Mouse (Mus musculus) limb, embryonic 10.5 days (tissue): Measurements from ENCODE around the gene Mrgpra9. TPM values are rescaled to one million over a fixed set of nuclear protein-coding genes. Genes with fewer than 3 reads are reported as not detected.
"Not testable (repeated sequence)": the region's sequence is repeated elsewhere in the genome, so short reads cannot be mapped to it uniquely, and the experiment has no call there.

ENCODE experiments used
- DNase-seq: peaks from one replicate; pipeline ENCODE4 v3.0.0-alpha.2; 2017; ENCODE audit warnings: low spot score
- H3K27ac ChIP-seq: fragments of 300-500 bp; sonication (generic); 2 replicates; pipeline ENCODE4 v1.5.1; 2016; ENCODE audit warnings: mild to moderate bottlenecking
- H3K27me3 ChIP-seq: fragments of 300-500 bp; sonication (generic); 2 replicates; pipeline ENCODE4 v1.6.1; 2016; ENCODE audit warnings: low read depth, mild to moderate bottlenecking; ENCODE audit not compliant: poor library complexity, severe bottlenecking
- H3K36me3 ChIP-seq: fragments of 300-500 bp; sonication (generic); 2 replicates; pipeline ENCODE4 v1.6.1; 2016; ENCODE audit warnings: mild to moderate bottlenecking, moderate library complexity
- H3K4me1 ChIP-seq: fragments of 300-500 bp; sonication (generic); 2 replicates; pipeline ENCODE4 v1.6.1; 2016
- H3K4me3 ChIP-seq: fragments of 300-500 bp; sonication (generic); 2 replicates; pipeline ENCODE4 v1.5.1; 2016; ENCODE audit warnings: mild to moderate bottlenecking, moderate library complexity
- H3K9me3 ChIP-seq: fragments of 300-500 bp; sonication (generic); replicated peaks from 2 replicates; pipeline ENCODE4 v1.6.1; 2016; ENCODE audit warnings: mild to moderate bottlenecking
- WGBS: fragments of 180-500 bp; shearing (Covaris S2); methylation state at CpG from one replicate; pipeline ENCODE4 v1.1.7; 2016; 5-methylcytosine and 5-hydroxymethylcytosine counted together
- polyA plus RNA-seq: library from polyadenylated mRNA; unstranded; fragments of >200 nt; fragmentation: Nextera tagmentation; extraction: Ambion mirVana; gene quantifications from 2 replicates; pipeline ENCODE4 v1.2.1, GENCODE M21; 2016

The Mrgpra9 gene
- polyA plus RNA-seq = not detected in 2 replicates

DNA sequence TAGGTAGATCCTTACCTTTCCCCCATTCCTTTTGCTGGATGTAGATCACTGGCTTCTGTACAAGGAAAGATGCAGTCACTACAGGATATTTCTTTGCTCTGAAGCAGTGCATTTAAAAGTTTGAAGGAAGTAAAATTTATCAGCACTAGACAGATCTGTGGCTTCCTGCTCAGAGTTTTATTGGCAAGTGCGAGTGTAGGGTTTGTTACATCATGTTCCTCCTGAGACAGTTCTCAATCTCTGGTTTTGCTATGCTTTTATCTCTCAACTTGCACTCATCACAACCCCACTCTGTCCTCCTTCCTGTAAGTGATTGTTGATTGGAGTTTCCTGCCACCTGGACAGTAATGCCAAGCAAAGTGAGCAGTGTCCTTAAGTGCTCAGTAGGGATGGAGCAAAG is at the start of gene Mrgpra9:
Gene Mrgpra9 (minus strand): TSS at position 79 of the 400 bp plus-strand sequence.
- H3K4me3 ChIP-seq = no peak within 1 kb of the TSS
- no peak within 1 kb of the TSS for H3K27ac ChIP-seq
- no peaks in the 10 kb centered on the region for H3K36me3 ChIP-seq
- H3K27me3 ChIP-seq = no peaks in the 10 kb centered on the region
- H3K9me3 ChIP-seq = no peaks in the 10 kb centered on the region
- DNase-seq = no peak
- H3K4me1 ChIP-seq = no peaks in the 10 kb centered on the region
- 85% methylated on average over 1 of the region's 1 CpGs for WGBS

- H3K27ac ChIP-seq, H3K9me3 ChIP-seq, H3K4me1 ChIP-seq, H3K4me3 ChIP-seq, DNase-seq, H3K27me3 ChIP-seq, H3K36me3 ChIP-seq: not testable (repeated sequence)
Measured at GRCm38 (mm10) chr7:47299612-47300011, 47.0 kb upstream of the Mrgpra9 start.

- WGBS = 89% methylated on average over 5 of the region's 5 CpGs
- not testable (repeated sequence) for DNase-seq, H3K27ac ChIP-seq, H3K9me3 ChIP-seq, H3K27me3 ChIP-seq, H3K36me3 ChIP-seq, H3K4me3 ChIP-seq, H3K4me1 ChIP-seq
Measured at GRCm38 (mm10) chr7:47271547-47271946, 18.9 kb upstream of the Mrgpra9 start.

- 59% methylated on average over 3 of the region's 3 CpGs for WGBS
- no peak for DNase-seq
Measured at GRCm38 (mm10) chr7:47244658-47245057, 8.0 kb downstream of the Mrgpra9 start.

GRCm38 (mm10) chr7:47204830-47205229 is 47.8 kb downstream of the Mrgpra9 start, which contains the start of gene Mrgpra6:
TSS of gene Mrgpra6 (minus strand) at chr7:47204920.
- no peaks in the 10 kb centered on the region for H3K36me3 ChIP-seq
- no peaks in the 10 kb centered on the region for H3K4me1 ChIP-seq
- no peaks in the 10 kb centered on the region for H3K27me3 ChIP-seq
- no peaks in the 10 kb centered on the region for H3K9me3 ChIP-seq
- no peak for DNase-seq
- no peak within 1 kb of the TSS for H3K27ac ChIP-seq
- no peak within 1 kb of the TSS for H3K4me3 ChIP-seq
- WGBS = 76% methylated on average over 4 of the region's 4 CpGs

More at GRCm38 (mm10) chr7:47244658-47245057, 8.0 kb downstream of the Mrgpra9 start:
- no peak overlapping the region for H3K4me3 ChIP-seq
- H3K36me3 ChIP-seq = no peaks in the 10 kb centered on the region
- no peak overlapping the region for H3K27ac ChIP-seq
- no peaks in the 10 kb centered on the region for H3K4me1 ChIP-seq
- H3K9me3 ChIP-seq = no peaks in the 10 kb centered on the region
- no peaks in the 10 kb centered on the region for H3K27me3 ChIP-seq

- WGBS = 70% methylated on average over 1 of the region's 1 CpGs
- Histone ChIP-seq H3K27ac (no peak overlapping the region), H3K36me3 (no peaks in the 10 kb centered on the region), H3K27me3 (no peaks in the 10 kb centered on the region), H3K4me3 (no peak overlapping the region), H3K4me1 (no peaks in the 10 kb centered on the region), H3K9me3 (no peaks in the 10 kb centered on the region; the same call in 1 of the 2 replicates)
- no peak for DNase-seq
Measured at GRCm38 (mm10) chr7:47195271-47195670, 57.4 kb downstream of the Mrgpra9 start.

Other genes starting within 250 kb of the Mrgpra9 start
- 11.2 and 11.9 TPM in 2 replicates for gene Spty2d1, start 244.4 kb downstream of the Mrgpra9 start, polyA plus RNA-seq
- 8.3 and 11.8 TPM in 2 replicates for gene Tmem86a, start 202.2 kb downstream of the Mrgpra9 start, polyA plus RNA-seq
- 0.20 and 0.30 TPM in 2 replicates for gene Ptpn5, start 119.2 kb downstream of the Mrgpra9 start, polyA plus RNA-seq
- not detected in 2 replicates for gene Mrgpra6, start 47.9 kb downstream of the Mrgpra9 start, polyA plus RNA-seq
- not detected in 2 replicates for gene Mrgpra1, start 101.4 kb upstream of the Mrgpra9 start, polyA plus RNA-seq
- not detected in 2 replicates for gene Mrgpra2a, start 199.3 kb upstream of the Mrgpra9 start, polyA plus RNA-seq